Mouse (Mus musculus) megakaryocyte-erythroid progenitor cell, adult 5-6 weeks (primary cell): ENCODE results near the gene Ech1. TPM values are rescaled to one million over a fixed set of nuclear protein-coding genes. Genes with fewer than 3 reads are reported as not detected.

ENCODE experiments used
- ATAC-seq: replicated peaks from 2 replicates; pipeline ENCODE4 v1.8.0; 2016; ENCODE audit warnings: mild to moderate bottlenecking, inconsistent platforms; ENCODE audit not compliant: severe bottlenecking, poor library complexity, low FRiP score, low TSS enrichment
- total RNA-seq, 2 experiments: library from RNA; stranded (forward) in 1 of 2; stranded (reverse) in 1 of 2; fragments of 200-1000, 215-1000 nt in 1 of 2; fragments of >200 nt in 1 of 2; fragmentation: Nextera tagmentation in 1 of 2; gene quantifications; 2 replicates each; pipeline ENCODE4 v1.2.3; 2014 to 2017

Ech1 gene
- total RNA-seq, 2 experiments from 2014 or later = 95.0 to 119 TPM

GRCm38 (mm10) chr7:28817524-28817923 is 7.5 kb upstream of the Ech1 start:
- no peak for ATAC-seq

GRCm38 (mm10) chr7:28817957-28818356 is 7.1 kb upstream of the Ech1 start:
- ATAC-seq = no peak

GRCm38 (mm10) chr7:28818436-28818835 is 6.6 kb upstream of the Ech1 start:
- ATAC-seq = no peak

GRCm38 (mm10) chr7:28818861-28819452 is 6.1 kb upstream of the Ech1 start:
- ATAC-seq = peak; percentile 58

GRCm38 (mm10) chr7:28819571-28819970 is 5.4 kb upstream of the Ech1 start:
- ATAC-seq = no peak

- no peak for ATAC-seq
Observed at GRCm38 (mm10) chr7:28820358-28821260, 4.4 kb upstream of the Ech1 start.

- ATAC-seq = 0 out of 2 replicates have a peak, but pooled peaks have one; percentile 29
Observed at GRCm38 (mm10) chr7:28821261-28821831, 3.7 kb upstream of the Ech1 start.

- ATAC-seq = no peak
Observed at GRCm38 (mm10) chr7:28822556-28822955, 2.5 kb upstream of the Ech1 start.

GRCm38 (mm10) chr7:28822993-28823903 is 1.8 kb upstream of the Ech1 start:
- ATAC-seq = no peak

GRCm38 (mm10) chr7:28823932-28824331 is 1.1 kb upstream of the Ech1 start:
- ATAC-seq = no peak

GRCm38 (mm10) chr7:28825686-28826401 is 827 bp downstream of the Ech1 start:
- ATAC-seq = 0 out of 2 replicates have a peak, but pooled peaks have one; percentile 15

- ATAC-seq = no peak
Observed at GRCm38 (mm10) chr7:28826402-28826772, 1.4 kb downstream of the Ech1 start.

GRCm38 (mm10) chr7:28827338-28827737 is 2.3 kb downstream of the Ech1 start:
- ATAC-seq = no peak

- ATAC-seq = no peak
Observed at GRCm38 (mm10) chr7:28829821-28830220, 4.8 kb downstream of the Ech1 start.

- ATAC-seq = no peak
Observed at GRCm38 (mm10) chr7:28830981-28831380, 6.0 kb downstream of the Ech1 start.

GRCm38 (mm10) chr7:28831411-28832125 is 6.6 kb downstream of the Ech1 start:
- ATAC-seq = peak; percentile 44

- ATAC-seq = no peak
Observed at GRCm38 (mm10) chr7:28832137-28832536, 7.1 kb downstream of the Ech1 start.

GRCm38 (mm10) chr7:28833723-28834347 is 8.8 kb downstream of the Ech1 start, which contains the start of gene Lgals4:
Lgals4 (plus strand) TSS chr7:28833854.
- no peak for ATAC-seq
